Mouse (Mus musculus) gastrocnemius, postnatal 36 days (tissue): ENCODE data around the gene Rprd2. TPM values are rescaled to one million over a fixed set of nuclear protein-coding genes. Genes with fewer than 3 reads are reported as not detected.
"Not testable (repeated sequence)": the region's sequence is repeated elsewhere in the genome, so short reads cannot be mapped to it uniquely, and the experiment has no call there.

ENCODE experiments used
- DNase-seq, 2 experiments: peaks; one replicate each; pipeline ENCODE4 v3.0.0; 2022
- intact Hi-C: fragments of 180-260 bp; cut with DNase I; formaldehyde crosslinking; loops from one replicate; pipeline ENCODE4 v1.15.1; 2025
- total RNA-seq, 2 experiments: library from RNA; stranded (reverse); gene quantifications; 2 replicates each; pipeline ENCODE4 v1.2.3; 2021

Gene Rprd2
- total RNA-seq, 2 experiments from 2014 or later = 27.8 to 36.1 TPM

GRCm38 (mm10) chr3:95820046-95821010 is 1.7 kb upstream of the Rprd2 start:
- intact Hi-C loops = no loop called here
- no peak for DNase-seq

GRCm38 (mm10) chr3:95819351-95819985 is 805 bp upstream of the Rprd2 start:
- intact Hi-C loops = no loop called here
- peak; percentile 99 to 100 for DNase-seq

GRCm38 (mm10) chr3:95818026-95818511 is 594 bp downstream of the Rprd2 start:
- DNase-seq = peak; percentile 7 to 47
- intact Hi-C loops = no loop called here

GRCm38 (mm10) chr3:95816681-95817080 is 2.0 kb downstream of the Rprd2 start:
- intact Hi-C loops = no loop called here
- no peak for DNase-seq

GRCm38 (mm10) chr3:95808384-95808783 is 10.3 kb downstream of the Rprd2 start:
- no peak for DNase-seq
- intact Hi-C loops = no loop called here

GRCm38 (mm10) chr3:95807630-95808029 is 11.0 kb downstream of the Rprd2 start:
- intact Hi-C loops, DNase-seq: not testable (repeated sequence)

- intact Hi-C loops = no loop called here
- no peak for DNase-seq
These were observed 12.0 kb downstream of the Rprd2 start for GRCm38 (mm10) chr3:95806677-95807076.

GRCm38 (mm10) chr3:95803851-95804250 is 14.8 kb downstream of the Rprd2 start:
- DNase-seq = no peak
- intact Hi-C loops = no loop called here

- intact Hi-C loops = no loop called here
- DNase-seq = no peak
These were observed 19.9 kb downstream of the Rprd2 start for GRCm38 (mm10) chr3:95798756-95799155.

- intact Hi-C loops = no loop called here
- no peak for DNase-seq
These were observed 24.4 kb downstream of the Rprd2 start for GRCm38 (mm10) chr3:95794299-95794698.

- no peak for DNase-seq
- intact Hi-C loops = no loop called here
These were observed 25.0 kb downstream of the Rprd2 start for GRCm38 (mm10) chr3:95793662-95794061.

GRCm38 (mm10) chr3:95785501-95785900 is 33.2 kb downstream of the Rprd2 start:
- intact Hi-C loops = no loop called here
- DNase-seq = no peak

GRCm38 (mm10) chr3:95771985-95772384 is 46.7 kb downstream of the Rprd2 start:
- no peak for DNase-seq
- intact Hi-C loops = loop anchor here (5.0 kb wide), 2 partner anchors 75 to 155 kb away; no protein-coding TSS in a partner anchor

- intact Hi-C loops = loop anchor here (5.0 kb wide), 1 partner anchor 63 kb away; no protein-coding TSS in a partner anchor
- DNase-seq = no peak
These were observed 53.1 kb downstream of the Rprd2 start for GRCm38 (mm10) chr3:95765534-95765933.

- DNase-seq = no peak
- intact Hi-C loops = no loop called here
These were observed 54.9 kb downstream of the Rprd2 start for GRCm38 (mm10) chr3:95763811-95764210.

- no peak for DNase-seq
- intact Hi-C loops = no loop called here
These were observed 55.7 kb downstream of the Rprd2 start for GRCm38 (mm10) chr3:95762961-95763360.

- DNase-seq = no peak
- intact Hi-C loops = no loop called here
These were observed 56.9 kb downstream of the Rprd2 start for GRCm38 (mm10) chr3:95761771-95762170.

- DNase-seq = no peak
- intact Hi-C loops = no loop called here
These were observed 58.0 kb downstream of the Rprd2 start for GRCm38 (mm10) chr3:95760656-95761055.

- DNase-seq = no peak
- intact Hi-C loops = no loop called here
These were observed 58.6 kb downstream of the Rprd2 start, which contains the start of gene Tars2 for GRCm38 (mm10) chr3:95760106-95760505. Gene Tars2 (minus strand): TSS chr3:95760206.

GRCm38 (mm10) chr3:95758467-95759218 is 60.0 kb downstream of the Rprd2 start:
- DNase-seq = no peak
- intact Hi-C loops = loop anchor here (10.0 kb wide), 1 partner anchor 244 kb away; no protein-coding TSS in a partner anchor
